18 mouse cellular contexts compared by ENCODE assay signal in genomic region chr5:35306692-35307091, GRCm38 (mm10). TPM values are rescaled to one million over a fixed set of nuclear protein-coding genes. Genes with fewer than 3 reads are reported as not detected.
"Had no signal": no experiment of that assay in that cellular context is flagged by ENCODE, and none has a peak within 500 bp of the region (broad histone marks: within the 10 kb centered on the region; RNA-seq: fewer than 3 reads in every experiment).

No protein-coding gene starts in this region.

- H3K4me2 ChIP-seq: neural tube, embryonic 15.5 days; stomach, embryonic 15.5 days had no signal

- H3K9ac ChIP-seq: neural tube, embryonic 15.5 days; stomach, embryonic 15.5 days had no signal

- H3K4me1 ChIP-seq: neural tube, embryonic 15.5 days; stomach, embryonic 15.5 days had no signal

- H3K4me3 ChIP-seq: neural tube, embryonic 15.5 days; stomach, embryonic 15.5 days had no signal

- H3K27me3 ChIP-seq: stomach, embryonic 15.5 days had no signal

- H3K27ac ChIP-seq: neural tube, embryonic 15.5 days; stomach, embryonic 15.5 days; stomach, postnatal 0 days had no signal

- H3K36me3 ChIP-seq: neural tube, embryonic 15.5 days; stomach, embryonic 15.5 days had no signal

- H3K9me3 ChIP-seq: neural tube, embryonic 15.5 days; stomach, embryonic 15.5 days had no signal

- DNase-seq: retina, postnatal 1 day; right cerebral cortex, adult 18-20 months; right cerebral cortex, postnatal 14 days; right cerebral cortex, postnatal 25 days; right cerebral cortex, postnatal 4 days; spleen, adult 18-20 months; thymus, adult 18-20 months; thymus, adult 2 months; thymus, postnatal 14 days; thymus, postnatal 25 days; thymus, postnatal 36 days; thymus, postnatal 4 days had no signal

RNA-seq across cellular contexts. Expression of gene Adra2c, which starts 28.6 kb away (rescaled TPM):
- total RNA-seq: neutrophil, adult 5-6 weeks had no signal
- polyA plus RNA-seq: stomach, embryonic 14.5 days; stomach, embryonic 16.5 days; stomach, postnatal 0 days had no signal
